Mouse (Mus musculus) thymus, postnatal 36 days (tissue): Measurements from ENCODE around the gene Ahcyl1.
A peak's percentile ranks its signal among the peaks of the same experiment; 100 is the strongest.
"Not testable (repeated sequence)": the region's sequence is repeated elsewhere in the genome, so short reads cannot be mapped to it uniquely, and the experiment has no call there.

Experiments
- DNase-seq, 2 experiments: peaks; one replicate each; pipeline ENCODE4 v3.0.0; 2022; ENCODE audit warnings: mixed read lengths in 2 of 2

Gene Ahcyl1

GRCm38 (mm10) chr3:107695948-107696881 lies at the start of gene Ahcyl1:
TSS of gene Ahcyl1 (minus strand) at chr3:107696560.
- peak; percentile 99 for DNase-seq

DNA sequence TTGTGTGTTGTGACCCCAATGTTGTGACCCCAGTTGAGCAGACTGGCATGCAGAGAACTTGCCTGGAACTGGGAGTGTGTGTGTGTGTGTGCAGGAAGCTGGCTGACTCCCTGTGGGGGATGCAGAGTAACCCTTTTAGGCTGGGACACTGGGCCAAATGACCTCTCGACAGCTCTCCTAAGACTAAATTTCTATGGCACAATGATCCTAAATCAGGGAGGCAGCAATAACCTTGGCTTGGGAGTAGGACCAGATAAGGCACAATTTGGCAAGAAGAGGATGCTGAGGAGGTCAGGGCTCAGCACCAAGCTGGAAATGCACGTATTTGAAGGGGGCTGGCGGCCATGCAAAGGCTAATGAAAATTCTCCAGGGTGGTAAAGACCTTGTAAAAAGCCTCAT lies 49.7 kb upstream of the Ahcyl1 start:
- DNase-seq, result no peak

DNA sequence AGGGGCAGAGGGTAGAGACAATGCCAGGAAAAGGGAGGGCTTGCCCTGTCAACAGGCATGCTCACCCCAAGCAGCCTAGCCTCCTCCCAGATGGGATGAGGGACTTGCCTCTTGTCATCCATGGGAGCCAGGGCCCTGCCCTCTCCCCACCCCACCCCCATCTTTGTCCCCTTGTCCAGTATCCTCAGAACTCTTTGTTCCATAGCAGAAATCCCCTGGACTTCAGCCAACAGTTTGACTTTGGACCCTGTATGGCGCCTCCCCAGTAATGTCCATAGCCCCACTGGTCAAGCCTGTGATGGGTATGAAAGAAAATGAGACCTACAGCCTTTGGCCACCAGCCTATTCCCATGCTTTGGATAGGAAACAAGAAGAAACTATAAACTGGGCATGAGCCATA lies 47.3 kb upstream of the Ahcyl1 start:
- no peak for DNase-seq

DNA sequence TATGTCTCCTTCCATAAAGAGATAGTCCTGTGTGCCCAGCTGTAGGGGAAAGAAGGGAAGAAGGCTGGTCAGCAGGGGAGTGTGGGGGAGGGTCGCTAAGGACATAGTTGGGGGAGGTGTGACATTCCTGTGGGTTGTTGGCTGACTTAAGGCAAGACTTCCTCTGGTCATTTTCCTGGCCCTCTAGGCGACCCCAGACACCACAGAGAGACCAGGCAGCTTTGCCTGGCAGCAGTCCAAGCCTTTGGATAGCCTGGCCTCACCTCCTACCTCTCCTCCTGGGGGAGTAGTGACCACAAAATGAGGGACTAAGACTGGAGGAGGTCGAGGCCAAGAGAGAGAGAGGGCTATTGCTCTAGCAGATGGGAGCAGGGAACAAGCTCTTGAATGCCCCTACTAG lies 46.7 kb upstream of the Ahcyl1 start:
- no peak for DNase-seq

GRCm38 (mm10) chr3:107742071-107742710 lies 45.8 kb upstream of the Ahcyl1 start:
- no peak for DNase-seq

DNA sequence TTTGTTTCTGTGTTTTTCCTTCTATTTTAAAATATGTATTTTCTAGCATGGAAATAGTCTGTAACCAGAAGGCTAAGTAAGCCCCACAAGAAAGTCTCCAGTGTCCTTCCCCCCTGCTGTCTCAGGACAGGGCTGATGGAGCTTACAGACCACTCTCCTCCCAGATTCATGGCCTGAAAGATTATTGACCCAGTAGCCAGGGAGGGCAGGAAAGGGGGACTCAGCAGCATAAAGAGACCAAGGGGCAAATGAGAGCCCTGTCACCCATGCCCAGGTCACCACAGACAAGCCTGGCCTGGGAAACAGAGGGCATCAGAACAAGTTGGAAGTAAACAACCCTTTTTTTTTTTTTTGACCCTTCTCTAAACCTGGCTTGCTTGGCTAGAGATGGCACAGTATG lies 45.0 kb upstream of the Ahcyl1 start:
- no peak for DNase-seq

GRCm38 (mm10) chr3:107740578-107741207 lies 44.3 kb upstream of the Ahcyl1 start:
- no peak for DNase-seq

GRCm38 (mm10) chr3:107739966-107740365 lies 43.6 kb upstream of the Ahcyl1 start:
- DNase-seq, result no peak

- DNase-seq, result no peak
These were observed 43.1 kb upstream of the Ahcyl1 start for GRCm38 (mm10) chr3:107739456-107739855.

DNA sequence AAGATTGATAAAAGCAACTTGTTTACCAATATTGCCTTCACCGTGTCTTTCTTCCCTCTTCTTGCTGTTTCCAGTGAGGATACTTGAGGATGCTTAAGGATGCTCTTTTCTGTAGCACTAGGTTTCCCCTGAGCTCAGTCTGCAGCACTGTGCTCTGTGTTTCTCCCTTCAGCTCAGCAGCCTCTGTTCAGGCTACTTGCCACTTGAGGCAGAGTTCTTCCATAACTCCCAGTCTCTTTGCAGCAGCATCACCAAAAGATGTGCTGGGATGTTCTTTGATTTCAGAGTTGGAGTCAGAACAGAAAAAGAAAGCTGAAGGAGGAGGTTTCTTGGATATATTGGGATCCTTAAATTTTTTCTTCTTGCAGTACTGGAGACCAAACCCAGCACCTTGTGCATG lies 42.3 kb upstream of the Ahcyl1 start:
- DNase-seq, result no peak

DNA sequence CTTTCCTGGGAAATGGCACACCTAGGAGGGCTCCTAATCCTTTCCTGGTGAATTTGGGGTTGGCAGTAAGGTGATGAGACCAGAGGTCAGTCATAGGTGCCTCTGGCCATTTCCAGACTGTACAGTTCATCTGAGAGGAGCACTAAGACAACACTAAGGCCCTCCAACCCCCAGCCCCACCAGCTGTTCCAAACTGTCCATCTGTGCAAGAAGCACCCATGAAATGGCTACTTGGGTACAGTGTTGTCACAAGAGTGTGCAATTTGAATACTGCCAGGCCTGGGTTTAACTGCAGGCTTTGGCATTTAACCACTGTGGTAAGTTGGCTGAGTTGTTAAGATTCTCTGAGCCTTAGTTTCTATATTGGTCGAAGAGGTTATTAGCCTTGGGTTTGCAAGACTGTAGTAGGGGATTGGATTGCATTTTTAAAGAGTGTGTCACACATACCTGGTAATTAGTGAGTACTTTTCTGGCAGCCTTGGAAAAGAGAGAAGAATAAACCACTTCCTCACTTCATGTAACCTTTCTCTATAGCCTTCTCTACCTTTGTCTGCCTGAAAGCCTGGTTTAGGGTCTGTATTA lies 41.3 kb upstream of the Ahcyl1 start:
- DNase-seq, result no peak

GRCm38 (mm10) chr3:107735620-107736019 lies 39.3 kb upstream of the Ahcyl1 start:
- DNase-seq, result not testable (repeated sequence)

DNA sequence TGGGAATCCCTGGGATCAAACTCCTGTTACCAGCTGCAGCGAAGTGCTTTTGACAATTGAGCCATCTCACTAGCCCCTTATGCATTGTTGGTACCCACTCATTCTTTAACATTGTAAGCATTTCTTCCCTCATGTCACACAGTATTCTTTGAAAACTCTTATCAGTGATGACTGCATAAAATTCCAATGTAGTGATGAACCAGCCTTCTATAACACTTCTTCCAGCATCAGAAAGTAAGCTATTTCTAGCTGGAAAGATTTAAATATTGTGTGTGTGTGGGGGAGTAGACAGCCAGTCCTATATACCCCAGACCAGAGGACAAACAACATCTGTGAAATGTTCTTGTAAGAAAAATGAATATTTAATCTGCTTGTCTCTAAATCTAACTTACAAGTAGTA lies 37.0 kb upstream of the Ahcyl1 start:
- no peak for DNase-seq

- no peak for DNase-seq
These were observed 33.9 kb upstream of the Ahcyl1 start for GRCm38 (mm10) chr3:107730236-107730635.

GRCm38 (mm10) chr3:107728509-107728908 lies 32.1 kb upstream of the Ahcyl1 start:
- DNase-seq, result no peak

GRCm38 (mm10) chr3:107715971-107716370 lies 19.6 kb upstream of the Ahcyl1 start:
- DNase-seq, result no peak

GRCm38 (mm10) chr3:107714276-107714933 lies 18.0 kb upstream of the Ahcyl1 start:
- DNase-seq, result no peak

- no peak for DNase-seq
These were observed 15.7 kb upstream of the Ahcyl1 start for GRCm38 (mm10) chr3:107712081-107712480.

DNA sequence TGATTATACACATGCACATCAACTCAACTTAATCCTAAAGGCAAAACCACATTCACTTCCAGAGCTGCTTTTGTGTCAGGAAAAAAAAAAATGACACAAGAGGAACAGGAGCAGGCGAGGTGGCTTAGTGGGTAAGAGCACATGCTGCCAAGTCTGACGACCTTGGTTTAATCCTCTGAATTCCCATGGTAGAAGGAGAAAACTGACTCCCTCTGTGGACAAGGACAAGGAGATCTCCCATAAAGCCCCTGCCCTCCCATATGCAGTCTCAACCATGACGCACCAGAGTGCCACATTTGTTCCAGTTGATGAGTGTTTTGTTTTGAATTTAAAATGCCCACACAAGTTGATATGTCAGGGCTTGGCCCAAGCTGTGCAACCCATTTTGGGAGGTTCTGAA lies 12.8 kb upstream of the Ahcyl1 start:
- DNase-seq, result no peak

DNA sequence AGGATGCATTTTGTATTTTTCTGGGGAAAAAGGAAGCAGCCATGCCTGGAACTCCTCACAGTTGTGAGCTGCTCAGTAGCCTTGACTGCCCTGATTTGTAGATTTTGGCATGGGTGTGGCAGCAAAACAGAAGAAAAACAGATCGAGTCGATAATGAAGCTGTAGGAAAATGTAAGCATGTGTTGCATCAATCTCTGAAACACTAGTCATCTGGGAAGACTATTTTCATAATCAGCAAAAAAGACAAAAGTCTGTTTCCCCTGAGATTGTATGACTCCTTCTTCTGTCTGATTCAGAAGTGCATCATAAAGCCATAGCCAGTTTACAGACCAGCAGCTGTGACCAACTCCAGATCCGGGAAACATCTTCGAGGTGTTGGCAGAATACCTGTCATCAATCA lies 10.9 kb upstream of the Ahcyl1 start:
- DNase-seq, result no peak

DNA sequence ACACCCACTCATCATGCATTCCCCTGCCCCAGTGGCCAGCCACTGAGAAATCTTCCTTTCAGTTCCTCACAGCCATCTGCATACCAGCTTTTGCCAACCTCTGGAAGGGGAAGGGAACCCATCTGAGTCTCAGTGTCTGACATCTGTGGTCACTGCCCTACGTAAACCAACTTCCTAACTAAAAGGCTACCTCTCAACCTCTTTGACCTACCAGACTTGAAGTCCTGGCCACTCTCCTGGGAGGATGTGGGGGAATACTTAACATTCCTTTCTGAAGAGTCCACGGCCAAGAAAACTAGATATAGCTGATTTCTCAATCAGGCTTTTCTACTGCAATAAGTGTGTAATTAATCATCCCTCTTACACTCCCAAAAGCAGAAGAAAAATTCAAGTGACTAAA lies 9.8 kb upstream of the Ahcyl1 start:
- no peak for DNase-seq

- DNase-seq, result no peak
These were observed 8.0 kb upstream of the Ahcyl1 start for GRCm38 (mm10) chr3:107704371-107704705.
